Mouse (Mus musculus): ENCODE data around the gene Upk1a.

The Upk1a gene

DNA sequence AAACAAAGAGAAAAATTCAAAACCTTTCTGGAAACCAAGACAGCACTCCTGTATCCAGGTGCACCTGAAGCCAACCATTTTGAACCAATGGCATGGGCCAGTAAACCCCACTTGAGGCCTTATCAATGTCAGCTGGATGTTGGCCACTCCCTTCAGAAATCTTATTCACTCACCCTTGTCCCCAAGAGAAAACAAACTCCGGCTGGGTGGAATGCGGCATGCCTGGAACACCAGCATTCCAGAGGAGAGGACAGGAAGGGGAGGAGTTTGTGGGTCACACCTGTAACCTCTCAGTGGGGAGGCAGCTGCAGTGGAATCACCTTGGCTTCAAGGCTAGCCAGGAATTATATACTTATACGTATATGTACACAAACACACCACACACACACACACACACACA is 10.1 kb downstream of the Upk1a start:
- no peak for DNase-seq (ENCODE audit: low spot score in 2 of 2)

DNA sequence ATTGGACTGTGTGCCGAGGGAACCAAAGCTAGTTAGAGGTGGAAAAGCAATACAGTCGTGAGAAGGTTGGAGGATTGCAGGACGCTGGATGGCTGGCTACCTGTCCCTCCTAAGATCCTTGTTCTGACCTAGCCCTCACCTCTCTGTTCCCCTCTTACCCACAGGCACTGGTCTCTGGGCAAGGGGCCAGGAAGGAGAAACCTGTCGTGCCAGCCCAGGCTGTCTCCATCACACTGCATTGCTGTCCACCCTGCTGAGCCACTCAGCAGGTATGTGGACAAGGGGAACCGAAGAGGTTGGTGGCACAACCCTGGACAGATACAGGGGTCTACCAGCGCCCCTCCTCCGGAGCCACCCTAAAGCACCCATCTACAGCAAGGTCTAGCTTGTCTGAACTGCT is 12.0 kb downstream of the Upk1a start:
- DNase-seq (ENCODE audit: low spot score in 2 of 2) = no peak

DNA sequence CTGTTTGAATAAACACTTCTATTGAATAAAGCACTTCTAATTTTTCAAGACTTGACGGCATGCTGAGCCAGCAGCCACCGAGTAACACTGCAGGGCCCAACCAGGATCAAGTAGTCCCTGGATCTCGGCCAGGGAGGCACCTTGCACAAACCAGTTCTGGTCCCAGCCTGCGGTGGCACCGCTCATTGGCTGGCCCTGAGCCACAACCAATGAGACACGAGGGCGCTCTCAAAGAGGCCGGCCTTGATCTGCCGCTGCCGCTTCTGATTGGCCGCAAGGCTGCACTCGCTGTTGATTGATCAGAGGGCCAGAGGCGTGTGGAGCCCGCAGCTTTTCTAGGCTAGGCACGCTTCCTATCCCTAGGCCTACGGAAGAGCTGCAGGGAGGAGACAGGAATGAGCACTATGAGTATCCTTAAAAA is 12.7 kb downstream of the Upk1a start:
- peak; percentile 74 to 81 for DNase-seq (ENCODE audit: low spot score in 2 of 2)

DNA sequence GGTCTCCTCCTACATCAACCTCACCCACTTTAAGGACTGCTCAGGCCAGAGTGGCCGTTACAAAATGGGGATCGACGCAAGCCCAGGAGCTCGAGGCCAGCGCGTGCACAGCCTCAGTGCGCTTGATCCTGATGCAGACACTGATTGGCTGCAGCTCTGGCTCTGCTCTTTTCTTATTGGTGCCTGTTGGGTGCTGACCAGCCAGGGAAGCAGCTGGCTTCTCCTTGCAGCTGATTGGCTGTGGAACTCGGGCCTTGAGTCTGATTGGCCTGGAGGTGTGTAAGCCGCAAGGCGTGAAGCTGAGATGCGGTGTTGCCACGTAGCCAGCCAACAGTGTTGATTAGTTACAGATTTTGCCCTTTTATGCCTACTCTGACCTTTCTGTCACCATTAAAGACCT is 13.9 kb downstream of the Upk1a start, which contains the start of gene Zbtb32:
Gene Zbtb32 (minus strand): TSS at position 124 of the 400 bp plus-strand sequence.
- DNase-seq (ENCODE audit: low spot score in 2 of 2) = no peak

DNA sequence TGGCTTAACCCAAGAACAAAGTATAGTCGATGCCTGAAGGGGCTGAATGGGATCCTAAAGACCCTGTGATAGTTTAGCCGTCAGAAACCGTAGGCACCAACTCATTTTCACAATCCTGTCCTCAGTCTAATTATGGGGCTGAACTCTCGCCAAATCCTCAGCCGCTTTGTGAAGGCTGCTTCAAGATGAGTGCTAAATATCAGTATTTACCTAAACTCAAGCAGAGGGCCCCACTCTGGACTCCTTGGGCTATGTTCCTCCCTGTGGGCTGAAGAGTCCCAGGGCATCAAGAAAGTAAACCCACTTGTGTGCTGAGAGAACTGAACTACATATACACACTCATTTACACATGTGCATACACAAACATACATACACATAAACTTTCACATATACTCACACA is 15.8 kb downstream of the Upk1a start:
- DNase-seq (ENCODE audit: low spot score in 2 of 2) = no peak

DNA sequence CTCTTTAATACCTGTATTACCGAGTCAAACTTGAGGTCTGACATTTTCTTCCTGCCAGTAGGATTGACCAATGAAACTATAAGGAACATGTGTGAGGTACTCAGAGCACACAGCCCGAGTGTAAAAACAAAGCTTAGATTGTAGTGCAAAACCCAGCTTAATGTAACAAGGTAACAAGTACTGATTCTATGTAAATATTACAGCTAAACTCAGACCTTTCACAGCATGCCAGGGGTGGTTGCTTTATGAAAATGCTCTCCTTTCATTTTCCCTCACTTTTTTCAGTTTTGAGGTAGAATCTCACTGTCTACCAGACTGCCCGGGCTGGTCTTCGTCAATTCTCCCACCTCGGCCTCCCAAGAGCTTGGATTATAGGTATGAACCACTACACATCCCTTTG is 16.6 kb downstream of the Upk1a start:
- DNase-seq (ENCODE audit: low spot score in 2 of 2) = no peak

DNA sequence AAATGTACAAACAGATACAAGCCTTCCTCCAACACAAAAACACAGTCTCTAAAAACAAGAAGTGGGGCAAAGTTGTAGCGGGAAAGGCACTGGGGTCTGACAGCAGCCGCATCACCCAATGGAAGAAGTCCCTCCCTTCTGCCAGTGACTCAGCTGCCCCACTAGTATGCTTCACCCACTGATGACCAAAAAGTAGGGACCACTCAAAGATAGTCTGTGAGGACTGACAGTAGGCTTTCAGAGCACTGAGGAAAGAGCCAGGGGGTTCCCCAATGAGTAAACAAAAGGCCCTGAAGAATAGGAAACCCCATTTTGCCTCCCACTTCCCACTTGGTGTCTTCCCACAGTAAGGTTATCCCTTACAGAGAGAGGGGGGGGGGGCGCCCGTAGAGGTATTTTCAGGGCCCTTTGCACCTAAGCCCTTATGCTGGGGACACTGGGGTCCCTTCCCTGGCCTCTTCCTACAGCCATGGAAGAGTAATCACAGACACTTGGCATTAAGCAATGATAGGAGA is 18.1 kb downstream of the Upk1a start:
- no peak for DNase-seq (ENCODE audit: low spot score in 2 of 2)

DNA sequence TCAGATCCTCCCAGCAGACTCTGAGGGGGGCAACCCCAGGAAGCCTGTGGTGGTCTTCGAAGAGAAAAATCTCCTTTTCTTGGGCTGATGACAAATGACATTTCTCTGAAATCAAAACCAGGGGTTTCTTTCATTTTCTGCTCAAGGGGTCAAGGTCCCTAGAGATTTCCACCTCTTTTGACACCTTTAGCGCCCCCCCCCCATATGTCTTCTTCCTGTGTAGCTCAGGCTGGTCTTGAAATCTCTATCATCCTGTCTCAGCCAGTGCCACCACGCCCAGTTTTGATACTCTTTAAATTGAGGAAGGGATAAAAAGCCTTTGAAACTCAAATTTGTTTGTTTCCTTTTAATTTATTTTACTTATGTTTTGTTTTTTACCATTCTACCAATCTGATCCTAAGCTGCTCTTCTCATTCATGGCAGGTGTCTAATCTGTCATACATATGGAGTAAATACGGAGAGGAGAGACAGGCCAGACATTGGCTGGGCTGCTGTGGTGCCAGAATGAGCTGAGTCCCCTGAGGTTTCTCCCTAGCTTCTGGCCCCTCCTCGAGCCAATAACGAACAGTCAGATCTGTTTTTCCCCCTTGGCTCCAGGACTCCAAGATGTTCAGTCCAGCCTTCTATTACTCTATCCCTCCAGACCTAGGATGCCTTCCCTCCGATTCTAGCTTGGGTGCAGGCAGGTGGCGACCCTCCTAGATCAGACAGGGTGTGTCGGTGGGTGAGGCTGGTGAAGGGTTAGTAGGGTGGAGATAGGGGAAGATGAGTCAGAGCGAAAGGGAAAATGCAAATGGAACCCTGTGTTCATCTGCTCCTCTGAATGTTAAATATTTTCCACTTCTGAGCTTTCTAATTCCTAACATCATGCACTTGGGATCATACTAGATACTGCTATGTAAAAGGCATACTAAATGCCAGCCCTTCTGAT is 18.8 kb downstream of the Upk1a start:
- no peak for DNase-seq (ENCODE audit: low spot score in 2 of 2)

DNA sequence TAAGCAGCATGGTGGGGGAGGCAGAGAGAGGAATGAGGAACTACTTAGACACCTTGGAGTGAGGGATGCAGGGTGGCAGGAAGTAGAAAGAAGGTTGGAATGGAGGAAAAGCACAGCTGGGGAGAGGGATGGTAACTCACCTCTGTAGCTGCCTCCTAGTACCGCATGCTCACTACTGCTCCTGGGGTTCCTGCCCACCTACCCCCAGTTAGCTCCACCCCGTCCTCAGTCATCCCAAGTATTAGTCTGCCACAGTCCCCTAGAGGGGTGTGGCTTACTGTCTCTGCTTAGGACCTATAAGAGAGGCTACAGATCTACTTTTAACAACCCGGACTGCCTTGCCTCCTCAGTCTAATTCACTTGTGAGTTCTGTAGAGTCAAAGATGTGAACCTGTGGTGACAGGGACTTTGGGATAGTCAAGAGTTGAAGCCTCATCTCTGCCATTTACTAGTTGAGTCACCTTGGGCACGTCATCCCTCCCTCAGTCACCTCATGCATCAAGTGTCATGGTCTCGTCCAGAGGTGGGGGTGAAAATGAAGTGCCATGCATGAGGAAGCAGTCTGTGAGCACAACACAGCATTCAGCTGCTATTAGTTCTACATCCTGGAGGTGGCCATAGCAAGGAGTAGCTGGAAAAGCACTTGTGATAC is 19.7 kb downstream of the Upk1a start:
- DNase-seq (ENCODE audit: low spot score in 2 of 2) = no peak

DNA sequence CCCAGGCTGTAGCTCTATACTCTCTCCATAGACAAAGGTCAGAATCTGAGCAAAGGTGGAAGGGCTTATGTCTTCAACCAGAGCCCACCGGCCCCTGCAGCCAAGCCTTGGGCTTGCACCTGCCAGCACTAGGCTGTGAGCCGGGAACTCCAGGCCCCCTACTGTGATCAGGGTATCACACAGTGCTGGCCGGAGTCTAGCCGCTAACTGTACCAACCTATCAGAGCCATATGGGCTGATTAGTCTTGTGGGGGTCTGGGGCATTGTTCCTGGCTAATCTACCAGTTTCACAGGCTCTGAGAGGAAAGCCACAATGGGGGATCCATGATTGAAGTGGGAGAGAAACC is 21.1 kb downstream of the Upk1a start:
- no peak for DNase-seq (ENCODE audit: low spot score in 2 of 2)

DNA sequence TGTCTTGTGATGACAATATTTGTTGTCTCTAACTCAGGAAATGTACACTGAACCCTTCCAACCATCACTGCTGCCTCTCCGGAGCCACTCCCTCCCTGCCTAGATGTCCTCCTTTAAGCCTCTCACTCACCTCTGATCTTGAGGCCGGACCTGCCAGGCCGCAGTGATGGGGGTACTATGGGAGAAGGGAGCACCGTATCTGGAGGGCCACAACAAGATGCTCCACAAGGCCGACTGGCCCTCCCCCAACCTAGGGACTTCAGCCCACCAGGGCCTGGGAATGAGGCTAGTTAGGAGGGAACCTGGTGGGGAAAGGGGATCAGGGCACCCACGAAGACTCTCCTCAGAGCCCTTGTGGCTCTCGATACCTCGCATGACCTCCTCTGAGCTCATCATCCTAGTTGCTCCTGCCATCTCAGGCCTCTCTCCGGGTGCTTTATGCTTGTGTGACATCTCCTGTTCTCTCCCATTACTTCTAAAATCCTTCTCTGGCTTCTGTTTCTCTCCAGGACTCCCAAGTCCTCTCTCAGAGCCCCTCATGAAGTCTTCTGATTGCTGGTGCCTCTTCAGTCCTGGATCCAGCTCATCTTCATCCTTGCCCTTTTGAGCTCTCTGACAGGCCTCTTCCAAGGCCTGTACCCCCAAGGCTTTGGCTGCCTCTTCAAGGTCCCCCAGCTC is 21.6 kb downstream of the Upk1a start:
- no peak for DNase-seq (ENCODE audit: low spot score in 2 of 2)

DNA sequence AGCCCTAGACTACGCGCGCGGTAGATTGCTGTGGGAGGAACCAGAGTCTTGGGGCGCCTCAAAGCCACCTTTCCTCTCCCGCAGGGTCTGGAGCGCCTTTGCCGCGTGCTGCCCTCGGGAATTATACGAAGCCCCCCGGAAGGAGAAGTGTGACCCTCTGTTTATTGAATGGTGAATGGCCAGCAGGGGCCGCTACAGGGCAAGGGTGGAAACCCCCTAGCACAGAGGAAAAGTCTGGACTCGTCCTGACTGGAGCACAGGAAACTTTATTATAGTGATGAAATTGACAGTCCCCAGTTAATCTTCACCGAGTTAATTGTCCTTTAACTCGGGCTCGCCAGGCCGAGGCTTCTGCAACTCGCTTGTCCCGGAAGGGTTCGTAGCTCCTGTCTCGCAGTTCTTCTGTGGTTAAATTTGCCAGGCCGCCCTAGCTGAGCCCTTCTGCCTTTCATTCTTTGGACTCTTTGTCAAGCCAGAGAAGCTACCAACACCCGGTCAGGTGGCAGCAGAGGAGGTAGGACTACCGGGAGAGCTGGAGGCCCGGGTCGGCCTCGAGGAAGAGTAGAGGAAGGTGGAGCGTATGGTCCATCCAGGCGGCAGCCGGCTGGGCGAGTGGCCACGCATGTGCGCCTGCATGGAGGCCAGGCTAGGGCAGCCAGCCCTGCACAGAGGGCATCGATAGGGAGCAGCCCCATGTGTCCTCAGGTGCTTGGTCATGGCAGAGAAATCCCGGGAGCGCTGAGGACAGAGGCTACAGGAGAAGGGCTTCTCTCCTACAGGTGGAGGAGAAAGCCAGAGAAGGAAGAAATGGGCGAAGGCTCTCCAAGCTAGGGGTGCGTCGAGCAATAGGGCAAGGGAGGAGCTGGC is 23.0 kb downstream of the Upk1a start:
- peak; percentile 77 to 84 for DNase-seq (ENCODE audit: low spot score in 2 of 2)

DNA sequence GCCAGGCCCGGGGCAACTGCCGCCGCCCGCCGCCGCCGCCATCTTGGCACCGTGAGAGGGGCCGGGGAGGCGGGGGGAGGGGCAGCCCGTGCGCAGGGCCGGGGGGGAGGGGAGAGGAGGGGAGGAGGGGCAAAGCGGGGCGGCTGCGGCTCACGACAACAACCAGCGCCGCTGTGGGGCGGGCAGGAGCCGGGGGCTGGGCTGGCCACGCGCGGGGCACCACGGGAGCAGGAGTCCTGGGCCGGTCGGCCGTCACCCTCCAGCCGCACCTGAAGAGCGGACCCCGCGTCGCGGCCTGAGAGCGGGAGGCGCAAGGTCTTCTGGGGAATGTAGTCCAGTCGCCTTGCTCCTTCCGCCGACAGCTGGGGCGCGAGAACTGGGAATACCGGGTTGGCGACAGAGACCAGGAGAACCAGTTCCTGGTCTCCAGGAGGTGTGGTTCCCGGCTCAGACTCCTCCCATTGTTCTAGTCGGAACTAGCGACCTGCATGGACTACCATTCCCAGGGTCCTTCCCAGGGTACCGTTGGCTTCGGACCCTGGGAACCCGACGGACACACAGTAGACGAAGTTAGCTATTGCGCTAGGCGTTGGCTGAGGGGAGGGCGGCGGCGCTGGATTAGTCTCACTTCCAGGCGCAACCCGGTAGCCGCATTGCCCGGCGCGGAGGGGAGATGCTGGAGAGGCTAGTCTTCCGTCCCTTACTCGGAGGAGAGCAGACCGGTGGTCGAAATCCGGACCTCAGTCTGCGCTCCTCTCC is 23.8 kb downstream of the Upk1a start, which contains the start of gene Kmt2b:
Gene Kmt2b (minus strand): TSS at position 51 of the 759 bp plus-strand sequence.
- DNase-seq (ENCODE audit: low spot score in 2 of 2) = peak; percentile 98

DNA sequence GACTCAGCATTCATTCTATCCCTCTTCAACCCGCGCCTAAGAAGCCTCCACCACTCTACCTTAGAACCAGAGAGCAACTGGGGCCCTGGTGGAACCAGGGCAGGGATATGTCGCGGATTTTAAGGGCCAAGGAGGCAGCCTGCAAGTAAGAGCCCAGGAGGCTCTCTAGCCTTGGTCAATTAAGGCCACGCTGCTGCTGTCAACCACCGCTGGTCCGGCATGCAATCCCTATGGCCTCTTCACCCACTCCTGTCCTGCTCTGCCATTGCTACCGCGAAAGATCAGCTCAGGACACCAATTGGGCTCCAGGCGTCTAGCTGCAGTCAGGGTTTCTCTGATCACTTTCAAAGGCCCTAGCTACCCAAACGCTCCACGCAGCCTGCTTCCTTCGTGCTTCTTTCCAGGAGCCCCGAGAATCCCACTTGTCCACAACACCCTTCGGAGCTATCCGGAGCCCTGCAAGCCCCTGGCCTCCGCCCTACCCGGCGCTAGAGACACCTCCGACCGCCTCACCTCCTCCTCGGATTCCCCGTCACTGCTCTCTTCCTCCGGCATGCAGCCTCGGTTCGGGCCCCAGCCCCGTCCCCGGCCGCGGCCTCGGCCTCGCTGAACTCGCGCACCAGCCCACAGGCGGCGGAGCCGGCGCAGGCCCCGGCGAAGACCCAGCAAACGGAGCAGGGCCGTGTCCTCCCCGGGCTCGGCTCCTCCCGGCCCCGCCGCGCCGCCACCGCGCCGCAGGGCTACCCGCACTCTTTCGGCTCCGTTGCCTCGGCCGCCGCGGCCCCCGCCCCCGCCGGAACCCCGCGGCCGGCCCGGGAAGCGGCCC is 24.6 kb downstream of the Upk1a start:
- DNase-seq (ENCODE audit: low spot score in 2 of 2) = peak in 1 of 2 experiments; percentile 38

DNA sequence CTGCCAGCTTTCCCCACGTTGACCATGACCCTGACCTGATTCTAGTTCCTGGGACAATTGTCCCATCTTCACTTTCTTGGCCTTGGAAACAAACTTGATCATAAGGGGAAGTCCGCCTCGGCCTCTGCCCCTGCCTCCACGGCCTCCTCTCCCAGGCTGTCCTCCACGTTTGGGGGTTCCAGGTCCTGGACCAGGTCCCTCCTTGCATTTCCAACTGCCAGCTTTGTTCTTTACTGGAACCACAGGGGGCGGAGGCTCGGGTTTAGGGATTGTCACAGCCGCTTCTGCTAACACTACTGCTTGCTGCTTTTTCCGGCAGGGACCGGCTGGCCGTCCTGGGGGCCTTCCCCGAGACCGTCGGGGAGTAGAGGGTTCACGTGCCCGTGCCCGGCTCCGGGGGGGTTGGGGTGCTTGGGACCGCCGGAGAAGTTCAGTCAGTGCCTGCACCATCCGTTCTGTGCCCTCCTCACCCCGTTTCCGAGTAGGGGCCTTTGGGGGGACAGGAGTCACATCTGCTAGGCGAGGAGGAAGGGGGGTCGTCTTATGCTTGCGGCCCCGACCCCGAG is 26.1 kb downstream of the Upk1a start:
- DNase-seq (ENCODE audit: low spot score in 2 of 2) = no peak

DNA sequence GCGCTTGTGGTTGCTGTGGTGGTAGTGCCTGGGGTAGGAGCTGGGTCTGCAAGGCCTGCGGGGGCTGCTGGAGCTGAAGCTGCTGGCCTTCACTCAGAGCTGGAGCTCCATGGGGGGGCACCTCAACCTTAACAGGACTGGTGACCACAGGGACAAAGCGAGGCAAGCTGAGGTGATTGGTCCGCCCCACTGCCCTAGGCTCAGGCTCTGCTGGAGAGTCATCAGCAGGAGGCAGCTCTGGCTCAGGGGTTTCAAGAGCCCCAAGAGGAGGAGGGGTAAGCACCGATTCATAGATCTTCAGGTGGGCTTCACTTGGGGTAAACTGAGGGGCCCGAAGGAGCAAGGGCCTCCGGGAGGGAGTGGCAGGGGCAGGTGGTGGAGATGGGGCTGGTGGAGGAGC is 27.5 kb downstream of the Upk1a start:
- DNase-seq (ENCODE audit: low spot score in 2 of 2) = no peak

DNA sequence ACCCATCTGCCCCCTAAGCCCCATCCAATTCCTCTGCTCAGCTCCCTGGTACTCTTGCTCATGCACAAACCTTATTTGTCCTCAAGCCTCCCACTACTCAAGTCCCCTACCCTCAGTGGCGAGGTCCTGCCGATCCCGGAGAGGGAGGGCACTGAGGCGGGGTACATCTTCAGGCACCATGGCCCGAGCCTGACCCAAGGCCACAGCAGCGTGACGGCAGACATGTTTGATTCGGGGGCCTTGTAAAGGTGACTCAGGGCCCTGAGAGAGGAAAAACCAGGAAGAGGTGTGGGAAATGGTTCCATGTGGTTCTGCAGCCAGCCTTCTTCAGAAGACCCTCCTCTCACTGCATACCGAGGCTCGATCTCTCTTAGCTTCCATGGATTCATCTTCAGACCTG is 28.3 kb downstream of the Upk1a start:
- DNase-seq (ENCODE audit: low spot score in 2 of 2) = no peak

DNA sequence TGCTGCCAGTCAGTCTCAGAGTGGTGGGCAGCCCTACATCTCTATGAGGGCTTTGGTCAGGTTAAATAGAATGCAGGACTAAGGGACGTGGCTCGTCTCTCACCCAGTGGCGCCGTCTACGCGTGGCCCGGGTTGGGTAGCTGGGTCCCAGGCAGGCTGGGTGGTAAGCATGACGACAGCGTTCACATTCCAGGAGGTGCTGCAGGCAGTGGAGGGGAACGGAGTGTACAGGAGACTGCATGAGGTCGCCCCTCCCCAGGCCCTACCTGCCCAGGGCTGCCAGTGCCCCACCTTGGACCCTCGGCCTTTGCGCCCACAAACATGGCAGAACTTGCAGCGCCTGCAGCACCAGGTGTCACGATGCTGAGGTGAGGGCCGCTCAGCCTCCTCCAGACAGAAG is 31.1 kb downstream of the Upk1a start:
- DNase-seq (ENCODE audit: low spot score in 2 of 2) = no peak

DNA sequence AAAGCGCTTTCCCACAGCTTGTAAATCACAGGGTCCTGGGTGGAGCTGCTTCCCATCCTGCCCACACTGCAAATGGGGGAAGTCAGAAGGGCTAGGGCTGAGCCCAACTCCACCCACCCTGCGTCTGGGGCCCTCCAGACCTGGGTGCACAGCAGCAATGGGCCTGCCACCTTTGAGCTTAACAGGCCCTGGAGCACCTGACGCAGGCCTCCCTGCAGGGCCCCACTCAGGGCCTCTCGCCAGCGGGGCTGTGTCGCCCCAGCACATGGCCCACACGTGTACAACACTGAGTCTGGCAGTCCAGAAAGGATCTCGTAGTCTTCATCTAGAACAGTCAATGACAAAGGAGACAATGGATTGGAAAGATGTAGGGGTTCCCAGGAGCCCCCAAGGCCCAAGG is 32.7 kb downstream of the Upk1a start:
- no peak for DNase-seq (ENCODE audit: low spot score in 2 of 2)

All from heart, adult 9 months (tissue).